Mouse (Mus musculus): ENCODE data around the gene Cfap45.

Gene Cfap45

DNA sequence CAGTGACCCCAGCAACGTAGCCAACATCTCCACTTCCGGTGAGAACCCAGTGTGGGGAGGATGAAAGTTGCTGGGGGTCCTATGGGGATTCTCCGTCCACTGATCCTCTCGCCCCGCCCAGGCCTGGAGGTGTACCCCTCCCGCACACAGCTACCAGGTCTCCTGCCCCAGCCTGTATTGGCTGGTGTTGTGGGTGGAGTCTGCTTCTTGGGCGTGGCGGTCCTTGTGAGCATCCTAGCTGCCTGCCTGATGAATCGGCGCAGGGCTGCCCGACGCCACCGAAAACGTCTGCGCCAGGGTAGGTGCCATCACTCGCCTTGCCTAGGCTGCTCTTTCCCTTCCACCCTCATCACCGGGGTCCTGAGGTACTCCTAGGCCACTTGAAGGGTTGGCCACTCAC lies 24.6 kb upstream of the Cfap45 start:
- DNase-seq (ENCODE audit: low spot score) = no peak

DNA sequence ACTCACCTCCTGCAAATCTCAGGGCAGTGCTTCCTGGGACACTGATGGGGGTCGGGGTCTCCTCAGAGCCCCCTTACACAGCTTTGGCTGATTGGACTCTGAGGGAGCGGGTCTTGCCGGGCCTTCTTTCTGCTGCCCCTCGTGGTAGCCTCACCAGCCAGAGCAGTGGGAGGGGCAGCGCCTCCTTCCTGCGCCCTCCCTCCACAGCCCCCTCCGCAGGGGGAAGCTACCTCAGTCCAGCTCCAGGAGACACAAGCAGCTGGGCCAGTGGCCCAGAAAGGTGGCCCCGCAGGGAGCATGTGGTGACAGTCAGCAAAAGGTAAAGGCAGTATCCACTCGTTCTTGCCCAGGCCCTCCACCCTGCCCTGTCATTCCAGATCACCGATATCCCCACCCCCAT lies 23.2 kb upstream of the Cfap45 start:
- DNase-seq (ENCODE audit: low spot score) = no peak

GRCm38 (mm10) chr1:172499765-172500441 lies 20.7 kb upstream of the Cfap45 start, which contains the start of gene Tagln2:
Gene Tagln2 (plus strand): TSS chr1:172500047.
- peak; percentile 89 for DNase-seq (ENCODE audit: low spot score)

DNA sequence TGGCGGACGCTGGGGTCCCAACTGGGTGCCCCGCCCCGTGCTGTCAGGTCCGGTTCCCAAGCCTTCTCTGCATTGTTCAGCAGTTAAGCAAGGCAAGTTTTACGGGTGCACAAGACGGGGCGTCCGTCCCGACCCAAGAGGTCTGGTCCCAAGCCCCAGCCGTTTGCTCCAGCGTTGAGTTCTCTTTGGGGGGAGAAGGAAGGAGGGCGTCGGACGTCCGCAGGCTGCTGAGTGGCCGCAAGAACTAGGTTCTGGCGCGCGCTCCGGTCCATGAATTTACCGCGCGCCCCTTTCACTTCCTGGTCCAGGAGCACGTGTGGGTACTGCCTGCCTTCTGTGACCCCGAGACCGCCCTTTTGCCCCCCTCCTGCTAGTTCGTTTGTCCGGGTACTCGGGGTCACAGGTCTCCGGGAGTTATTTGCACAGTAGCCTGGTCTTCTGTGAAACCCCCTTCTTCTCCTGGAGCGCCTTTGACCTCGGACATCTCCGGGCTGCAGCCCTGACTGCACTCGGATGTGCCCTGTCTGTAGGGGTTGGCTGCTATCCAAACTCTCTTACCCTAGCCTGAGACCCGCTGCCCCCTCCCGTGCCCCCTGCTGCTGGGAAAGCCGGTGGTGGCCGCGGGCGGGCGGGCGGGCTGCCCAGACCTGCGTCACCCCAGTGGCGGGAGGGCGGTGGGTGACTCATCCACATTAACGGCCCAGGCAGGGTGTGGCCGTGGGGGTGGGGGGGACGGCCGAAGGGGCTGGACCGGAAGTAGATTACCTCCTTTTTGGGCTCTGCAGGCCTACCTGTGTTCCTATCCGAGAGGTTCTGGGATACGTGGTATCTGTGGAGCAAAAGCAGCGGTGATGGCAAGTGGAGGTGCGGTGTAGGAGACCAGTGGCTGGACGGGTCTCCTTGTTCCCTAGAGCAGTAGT lies 19.9 kb upstream of the Cfap45 start:
- DNase-seq (ENCODE audit: low spot score) = peak; percentile 68

DNA sequence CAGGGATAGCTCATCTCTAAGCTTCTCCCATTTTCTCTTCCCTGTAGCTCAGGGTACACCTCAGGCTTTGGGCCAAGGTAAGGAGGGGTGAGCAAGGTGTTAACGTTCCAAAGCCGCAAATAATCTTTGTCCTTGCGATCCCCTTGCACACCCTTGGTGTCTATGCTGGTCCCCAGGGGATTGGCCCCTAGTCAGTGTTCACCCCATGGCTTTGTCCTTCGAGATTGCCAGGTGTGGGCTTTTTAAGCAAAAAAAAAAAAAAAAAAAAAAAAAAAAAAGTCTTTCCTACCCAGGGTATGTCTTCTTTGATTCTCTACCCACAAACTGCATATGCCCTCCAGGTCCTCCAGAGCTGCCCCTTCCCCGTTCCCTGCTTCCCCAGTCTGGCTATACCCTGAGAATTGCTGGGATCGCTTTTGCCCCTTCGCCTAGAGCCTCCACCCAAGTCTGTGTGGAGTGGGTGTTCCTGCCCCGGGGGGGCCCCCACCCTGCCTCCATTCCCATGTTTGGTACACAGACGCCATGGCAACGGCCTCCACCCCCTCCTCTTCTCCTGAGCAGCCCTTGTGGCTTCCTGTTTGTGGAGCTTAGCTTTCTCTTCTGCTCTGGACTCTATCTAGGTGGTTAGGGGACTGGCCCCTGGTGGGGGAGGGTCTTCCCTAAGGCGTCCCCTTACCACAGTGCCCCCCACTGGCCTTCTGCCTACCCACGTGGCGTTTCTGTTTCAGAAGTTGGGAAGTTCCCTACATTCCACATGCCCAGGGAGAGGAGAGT lies 19.0 kb upstream of the Cfap45 start:
- DNase-seq (ENCODE audit: low spot score) = peak; percentile 51

DNA sequence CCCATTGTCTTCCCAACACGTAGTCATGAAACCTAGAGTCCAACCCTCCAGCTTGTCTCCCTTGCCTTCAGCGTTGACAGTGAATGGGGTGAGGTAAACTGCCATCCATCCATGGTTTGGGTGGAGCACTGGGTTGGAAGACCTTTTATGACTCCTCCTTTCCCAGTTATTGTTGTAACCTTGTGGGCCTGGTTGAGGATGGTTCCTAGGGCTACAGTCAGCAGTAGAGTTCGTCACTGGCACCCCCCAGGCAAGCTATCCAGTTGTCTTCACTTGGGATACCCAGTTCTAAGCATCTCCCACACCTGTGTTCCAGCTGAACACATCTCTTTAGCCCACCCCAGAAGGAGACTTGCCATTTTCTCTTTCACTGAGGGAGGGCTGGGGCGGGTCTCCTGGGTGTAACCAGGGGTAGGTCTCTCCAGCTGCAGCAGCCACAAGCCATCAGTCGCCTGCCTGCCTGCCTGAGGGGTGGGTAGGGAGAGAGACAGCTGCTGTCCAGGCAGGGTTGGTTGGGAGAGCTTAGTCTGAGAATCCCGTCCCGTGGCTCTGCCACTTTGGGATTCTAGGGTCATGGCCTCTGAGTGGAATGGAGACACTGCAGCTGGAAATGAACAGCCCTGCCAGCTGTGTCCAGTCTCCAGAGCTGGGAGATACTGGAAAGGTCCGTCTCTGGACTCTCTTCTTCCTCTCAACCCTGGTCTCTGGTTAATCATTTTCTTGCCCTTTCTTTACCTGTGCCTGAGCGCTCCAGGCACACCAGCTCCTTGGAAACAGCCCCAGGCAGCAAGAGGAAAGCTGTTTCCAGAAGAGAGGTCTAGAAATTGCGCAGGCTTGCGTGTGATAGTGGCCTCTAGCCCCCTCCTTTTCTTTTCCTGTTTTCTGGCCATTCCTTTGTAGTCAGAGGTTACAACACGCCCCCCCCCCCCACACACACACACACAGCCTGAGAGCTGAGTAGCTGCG lies 18.2 kb upstream of the Cfap45 start:
- no peak for DNase-seq (ENCODE audit: low spot score)

- DNase-seq (ENCODE audit: low spot score) = peak; percentile 52
These were observed 17.2 kb upstream of the Cfap45 start for GRCm38 (mm10) chr1:172503111-172503997.

DNA sequence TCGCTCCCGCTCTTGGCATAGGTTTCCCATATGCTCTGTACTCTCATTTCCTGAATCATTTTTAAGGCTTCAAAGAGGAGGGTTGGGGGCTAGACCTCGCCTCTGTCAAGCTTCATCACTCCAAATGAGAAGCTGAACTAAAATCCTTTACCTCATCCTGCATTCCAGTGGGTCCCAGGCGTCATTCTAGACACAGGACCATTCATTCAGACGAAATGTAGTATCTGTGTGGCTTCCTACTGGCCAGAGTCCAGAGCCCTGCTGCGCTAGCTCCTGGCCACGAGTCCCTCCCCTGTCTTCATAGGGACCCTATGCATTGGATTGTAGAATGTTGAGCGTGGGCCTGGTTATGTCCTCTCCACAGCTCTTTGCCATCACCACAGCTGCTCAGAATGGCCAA lies 15.8 kb upstream of the Cfap45 start:
- DNase-seq (ENCODE audit: low spot score) = no peak

- DNase-seq (ENCODE audit: low spot score) = no peak
These were observed 13.6 kb upstream of the Cfap45 start for GRCm38 (mm10) chr1:172507001-172507400.

GRCm38 (mm10) chr1:172507701-172508100 lies 12.9 kb upstream of the Cfap45 start:
- no peak for DNase-seq (ENCODE audit: low spot score)

DNA sequence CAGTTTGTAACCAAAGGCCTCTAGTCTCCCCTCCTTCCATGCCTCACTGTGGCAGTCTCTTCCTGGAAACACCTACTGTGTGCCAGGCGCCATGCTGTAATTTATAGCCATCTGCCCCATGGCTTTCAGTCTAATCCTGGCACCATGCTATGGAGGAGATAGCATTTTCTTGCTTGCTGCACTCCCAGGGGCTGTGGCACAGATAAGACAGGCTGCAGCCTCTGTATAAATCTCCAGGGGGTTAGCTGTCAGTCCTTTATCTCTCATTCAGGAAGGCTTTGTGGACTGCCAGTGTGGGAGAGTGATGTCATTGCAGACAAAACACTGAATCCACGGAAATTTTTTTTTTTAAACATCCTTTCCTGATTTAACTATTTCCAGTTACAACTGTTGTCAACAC lies 12.4 kb upstream of the Cfap45 start:
- no peak for DNase-seq (ENCODE audit: low spot score)

GRCm38 (mm10) chr1:172509235-172509634 lies 11.4 kb upstream of the Cfap45 start:
- no peak for DNase-seq (ENCODE audit: low spot score)

GRCm38 (mm10) chr1:172509983-172510382 lies 10.6 kb upstream of the Cfap45 start:
- DNase-seq (ENCODE audit: low spot score) = no peak

- DNase-seq (ENCODE audit: low spot score) = no peak
These were observed 10.1 kb upstream of the Cfap45 start for GRCm38 (mm10) chr1:172510421-172510972.

GRCm38 (mm10) chr1:172512962-172513361 lies 7.6 kb upstream of the Cfap45 start:
- no peak for DNase-seq (ENCODE audit: low spot score)

- no peak for DNase-seq (ENCODE audit: low spot score)
These were observed 6.9 kb upstream of the Cfap45 start for GRCm38 (mm10) chr1:172513525-172514212.

DNA sequence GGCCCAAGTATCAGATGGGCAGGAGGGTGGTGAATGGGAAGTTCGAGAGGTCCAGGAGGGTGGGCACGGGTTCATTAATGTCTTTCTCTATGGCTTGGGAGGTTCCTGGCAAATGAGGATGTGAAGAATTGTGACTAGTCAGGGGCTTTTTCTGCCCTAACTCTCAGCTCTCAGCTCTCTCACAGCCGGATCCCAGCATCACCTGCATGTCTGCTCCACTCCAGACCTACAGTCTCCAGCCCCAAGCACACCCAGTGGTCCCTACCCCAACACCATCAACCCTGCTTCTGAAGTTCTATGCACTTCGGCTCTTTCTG lies 6.4 kb upstream of the Cfap45 start:
- no peak for DNase-seq (ENCODE audit: low spot score)

GRCm38 (mm10) chr1:172514551-172515268 lies 5.9 kb upstream of the Cfap45 start:
- DNase-seq (ENCODE audit: low spot score) = no peak

GRCm38 (mm10) chr1:172515396-172515795 lies 5.2 kb upstream of the Cfap45 start:
- no peak for DNase-seq (ENCODE audit: low spot score)
